ENCODE assay signal across 35 mouse cellular contexts in the genomic region with DNA sequence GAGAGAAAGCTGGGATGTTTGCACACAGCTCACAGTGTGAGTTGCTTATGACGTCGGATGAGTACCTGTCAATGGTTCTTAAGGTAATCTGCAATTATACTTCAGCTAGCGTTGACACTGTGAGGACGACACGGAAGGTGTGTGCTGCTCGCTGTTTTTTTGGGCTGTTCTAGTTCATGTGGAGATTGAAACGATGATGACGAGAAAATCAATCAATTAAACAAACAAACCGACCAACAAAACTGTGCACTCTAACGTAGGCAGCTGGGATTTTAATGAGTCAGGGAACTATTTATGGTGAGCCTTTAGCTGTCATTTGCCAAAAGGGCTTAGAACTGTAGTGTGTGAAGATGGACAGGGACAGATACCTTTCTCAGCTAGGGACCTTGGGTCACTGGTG.
"Had no signal": no experiment of that assay in that cellular context is flagged by ENCODE, and none has a peak within 500 bp of the region (broad histone marks: within the 10 kb centered on the region; RNA-seq: fewer than 3 reads in every experiment).

No protein-coding gene starts in this region.

- H3K27ac ChIP-seq: heart, adult 2 months; heart, embryonic 10.5 days; heart, embryonic 13.5 days; heart, embryonic 15.5 days; hindbrain, embryonic 10.5 days; hindbrain, embryonic 12.5 days; hindbrain, embryonic 13.5 days; hindbrain, embryonic 14.5 days; hindbrain, embryonic 15.5 days; hindbrain, postnatal 0 days; intestine, embryonic 15.5 days; kidney, embryonic 15.5 days; kidney, postnatal 0 days; layer of hippocampus, adult 2 months had no signal

- H3K4me3 ChIP-seq: heart, adult 2 months; heart, embryonic 10.5 days; heart, embryonic 12.5 days; heart, embryonic 13.5 days; heart, embryonic 15.5 days; hindbrain, embryonic 10.5 days; hindbrain, embryonic 12.5 days; hindbrain, embryonic 13.5 days; hindbrain, embryonic 15.5 days; intestine, embryonic 15.5 days; kidney, embryonic 15.5 days; layer of hippocampus, adult 2 months had no signal

- H3K9me3 ChIP-seq: heart, embryonic 10.5 days; heart, embryonic 15.5 days; hindbrain, embryonic 10.5 days; hindbrain, embryonic 12.5 days; hindbrain, embryonic 13.5 days; hindbrain, embryonic 15.5 days; kidney, embryonic 15.5 days had no signal

- H3K36me3 ChIP-seq: heart, embryonic 10.5 days; heart, embryonic 12.5 days; heart, embryonic 13.5 days; heart, embryonic 15.5 days; hindbrain, embryonic 10.5 days; hindbrain, embryonic 12.5 days; hindbrain, embryonic 13.5 days; hindbrain, embryonic 15.5 days; intestine, embryonic 15.5 days; kidney, embryonic 15.5 days had no signal

- H3K4me2 ChIP-seq: heart, embryonic 11.5 days; heart, embryonic 12.5 days; heart, embryonic 13.5 days; heart, embryonic 15.5 days; hindbrain, embryonic 12.5 days; hindbrain, embryonic 13.5 days; hindbrain, embryonic 14.5 days; hindbrain, embryonic 15.5 days; intestine, embryonic 15.5 days; kidney, embryonic 15.5 days had no signal

- H3K9ac ChIP-seq: heart, embryonic 12.5 days; heart, embryonic 13.5 days; heart, embryonic 15.5 days; hindbrain, embryonic 12.5 days; hindbrain, embryonic 13.5 days; hindbrain, embryonic 14.5 days; hindbrain, embryonic 15.5 days; intestine, embryonic 15.5 days; kidney, embryonic 15.5 days had no signal

- DNase-seq: heart, adult 2 months; heart, postnatal 10 days; heart, postnatal 14 days; heart, postnatal 36 days; heart, postnatal 4 days; kidney, adult 11 months; kidney, adult 18-20 months; kidney, adult 2 months; kidney, adult 8-10 months; kidney, adult 9 months; kidney, postnatal 10 days; kidney, postnatal 14 days; kidney, postnatal 25 days; kidney, postnatal 36 days; kidney, postnatal 4 days; layer of hippocampus, adult 9-11 months had no signal

- H3K27me3 ChIP-seq: heart, embryonic 12.5 days; heart, embryonic 13.5 days; heart, embryonic 15.5 days; hindbrain, embryonic 12.5 days; hindbrain, embryonic 13.5 days; hindbrain, embryonic 15.5 days; intestine, embryonic 15.5 days; kidney, embryonic 15.5 days had no signal

- ATAC-seq: hindbrain, embryonic 16.5 days; hindbrain, postnatal 0 days; inflammation-experienced regulatory T-cells, adult 6 months; intestine, embryonic 15.5 days; intestine, embryonic 16.5 days; intestine, postnatal 0 days had no signal
